Mouse (Mus musculus) mouse embryonic stem cell (cell line): ENCODE measurements around the gene Rnf213.

Experiments
- in situ Hi-C, 2 experiments: fragments of 300-500 bp; cut with MboI; formaldehyde crosslinking; loops; 1 replicate in 1 of 2; 3 replicates in 1 of 2; pipeline ENCODE4 v1.14.3; 2019 to 2020; ENCODE audit warnings: low sequenced_read_pairs in 2 of 2, low pct_unique_long_range_greater_than_20kb in 1 of 2, mixed read lengths in 1 of 2; ENCODE audit not compliant: unreplicated experiment in 1 of 2

Gene Rnf213

DNA sequence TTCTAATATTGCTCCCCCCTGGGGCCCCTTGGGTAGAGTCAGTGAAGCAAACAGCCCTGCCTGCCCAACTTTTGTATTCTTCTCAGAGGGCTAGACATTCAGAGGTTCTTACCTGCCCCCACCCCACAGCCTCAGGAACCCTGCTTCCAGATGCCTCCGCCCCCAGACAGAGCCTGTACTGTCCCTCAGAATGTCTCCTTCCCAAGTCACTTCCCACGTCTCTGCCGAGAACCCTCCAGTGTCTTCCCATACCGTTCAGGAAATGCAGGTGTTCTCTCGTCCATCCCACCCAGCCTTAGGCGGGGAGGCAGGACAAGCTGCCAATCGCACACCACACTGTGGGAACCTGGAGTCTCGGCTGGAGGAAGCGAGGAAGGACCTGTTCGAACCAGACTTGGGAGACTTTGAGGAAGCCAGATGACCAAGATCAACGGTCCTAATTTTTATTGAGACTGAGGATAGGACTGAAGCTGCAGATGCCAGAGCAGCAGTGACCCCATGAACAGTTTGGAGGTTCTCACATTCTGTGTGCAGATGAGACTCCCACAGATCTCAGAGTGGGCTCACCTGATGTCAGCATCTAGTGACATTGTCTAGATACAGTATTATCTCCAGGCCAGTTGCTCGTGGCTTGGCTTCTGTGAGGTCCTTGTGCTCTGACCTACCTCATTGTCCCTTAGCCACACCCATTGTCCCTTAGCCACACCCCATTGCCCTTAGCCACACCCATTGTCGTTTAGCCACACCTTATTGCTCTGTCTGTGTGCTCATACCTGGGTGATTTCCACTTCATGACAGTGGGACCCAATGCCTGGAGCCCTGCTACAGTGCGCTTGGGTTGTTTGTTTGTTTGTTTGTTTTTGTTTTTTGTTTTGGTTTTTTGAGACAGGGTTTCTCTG is 133.4 kb downstream of the Rnf213 start:
- in situ Hi-C loops, result no loop called here

DNA sequence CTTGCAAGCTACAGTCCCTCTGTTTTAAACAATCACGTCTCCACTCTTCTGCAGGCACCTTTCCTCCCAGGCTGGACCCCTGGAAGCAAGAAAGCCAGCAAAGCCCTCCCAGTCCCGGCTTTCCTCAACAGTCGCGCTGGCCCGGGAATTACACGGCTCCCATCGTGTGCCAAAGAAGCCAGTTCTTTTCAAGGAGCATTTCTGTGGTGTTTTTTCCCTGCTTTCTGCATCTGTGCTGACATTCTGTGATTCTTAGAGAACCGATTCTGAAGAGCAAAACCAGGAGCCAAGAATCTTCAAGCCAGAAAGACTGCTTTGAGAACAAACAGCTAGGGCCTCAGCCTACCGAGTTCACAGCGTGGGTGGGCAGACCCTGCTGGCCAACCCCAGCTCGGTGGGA is 136.0 kb downstream of the Rnf213 start:
- in situ Hi-C loops, result no loop called here

DNA sequence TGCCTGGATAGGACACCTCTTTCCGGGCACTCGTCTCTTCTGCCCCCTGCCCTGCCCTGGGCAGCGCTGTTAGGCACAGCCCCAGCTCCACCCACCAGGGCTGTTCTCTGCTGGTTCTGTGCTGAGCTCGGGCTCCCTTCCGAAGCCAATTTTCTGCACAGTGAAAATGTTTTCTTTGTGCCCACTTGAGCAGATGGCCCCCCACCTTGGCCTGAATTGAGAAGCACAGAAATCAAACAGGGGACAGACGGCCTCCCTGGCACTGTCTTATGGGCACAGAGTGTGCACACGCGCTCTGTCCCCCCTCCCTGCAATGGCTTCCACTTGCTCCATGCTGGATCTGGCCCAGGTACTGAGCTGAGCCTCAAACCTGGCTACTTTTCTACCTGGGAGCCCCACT is 139.6 kb downstream of the Rnf213 start:
- in situ Hi-C loops, result no loop called here

DNA sequence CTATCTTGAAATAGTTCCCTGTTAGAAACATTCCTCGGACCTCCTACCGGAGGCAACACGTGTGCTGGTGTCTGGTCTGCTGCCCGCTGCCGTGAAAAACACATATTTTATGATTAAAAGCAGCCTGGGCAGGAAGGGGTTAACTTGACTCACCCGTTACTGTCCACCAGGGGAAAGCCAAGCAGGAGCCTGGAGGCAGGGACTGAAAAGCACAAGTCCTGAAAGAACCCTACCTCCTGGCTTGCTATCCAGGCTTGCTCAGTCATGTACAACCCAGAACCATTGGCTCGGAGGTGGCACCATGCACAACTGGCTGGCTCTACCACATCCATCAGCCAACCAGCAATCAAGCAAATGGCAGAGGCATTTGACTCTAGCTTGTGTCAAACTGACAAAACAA is 140.8 kb downstream of the Rnf213 start:
- in situ Hi-C loops, result no loop called here
